ENCODE assay signal across 8 mouse cellular contexts in the genomic region with DNA sequence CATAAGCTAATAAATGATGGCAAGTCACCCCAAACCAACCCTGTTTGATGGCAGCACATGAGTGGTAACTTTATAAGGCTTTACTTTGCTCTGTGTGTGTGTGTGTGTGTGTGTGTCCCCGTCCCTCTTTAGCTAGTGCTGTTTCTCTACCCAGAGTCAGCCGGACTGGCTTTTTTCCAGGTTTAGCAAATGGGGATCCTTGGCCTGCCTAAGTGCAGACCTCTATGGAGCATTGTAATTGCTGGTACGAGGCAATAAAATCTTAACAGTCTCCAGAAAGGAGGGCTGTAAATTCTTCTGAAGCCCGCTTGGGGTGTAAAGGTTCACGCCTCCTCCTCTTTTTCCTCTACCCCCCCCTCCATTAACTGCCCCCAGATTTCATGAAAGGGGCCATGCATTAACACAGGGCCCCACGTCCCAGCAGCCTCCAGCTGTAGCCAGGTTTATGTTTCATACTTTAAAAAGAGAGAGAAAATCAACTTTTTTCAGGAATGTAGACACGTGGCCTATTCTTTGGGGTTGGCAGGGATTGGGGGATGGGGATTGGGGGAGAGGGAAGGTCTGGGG. TPM values are rescaled to one million over a fixed set of nuclear protein-coding genes. Genes with fewer than 3 reads are reported as not detected.
DNase-seq lines count a peak whose midpoint lies in the region; ATAC-seq and TF ChIP-seq lines count a peak whose summit lies in the region.

No protein-coding gene starts in this region.

- H3K36me3 ChIP-seq in embryonic facial prominence, embryonic 14.5 days (ENCODE audit: control insufficient read depth, insufficient read depth, low read length), result no peaks in the 10 kb centered on the region
- no peaks in the 10 kb centered on the region for H3K36me3 ChIP-seq in hindbrain, postnatal 0 days (ENCODE audit: insufficient read depth, low read length)
- no peaks in the 10 kb centered on the region for H3K36me3 ChIP-seq in midbrain, embryonic 15.5 days (replicated peaks)
- no peaks in the 10 kb centered on the region for H3K36me3 ChIP-seq in liver, embryonic 12.5 days

- no peaks in the 10 kb centered on the region for H3K9me3 ChIP-seq in embryonic facial prominence, embryonic 14.5 days (ENCODE audit: control insufficient read depth, low read length)
- H3K9me3 ChIP-seq in hindbrain, postnatal 0 days (ENCODE audit: low read length), result no peaks in the 10 kb centered on the region
- H3K9me3 ChIP-seq in midbrain, embryonic 15.5 days, result no peaks in the 10 kb centered on the region
- no peaks in the 10 kb centered on the region for H3K9me3 ChIP-seq in liver, embryonic 12.5 days (replicated peaks)

- no peak overlapping the region for H3K4me3 ChIP-seq in embryonic facial prominence, embryonic 14.5 days (ENCODE audit: low read depth, low read length)
- H3K4me3 ChIP-seq in hindbrain, postnatal 0 days (ENCODE audit: low read length), result no peak overlapping the region
- H3K4me3 ChIP-seq in midbrain, embryonic 15.5 days, result no peak overlapping the region
- H3K4me3 ChIP-seq in liver, embryonic 12.5 days, result no peak overlapping the region

- no peak overlapping the region for H3K4me2 ChIP-seq in embryonic facial prominence, embryonic 14.5 days (ENCODE audit: low read depth, low read length)
- H3K4me2 ChIP-seq in hindbrain, postnatal 0 days (ENCODE audit: low read depth, low read length), result no peak overlapping the region
- no peak overlapping the region for H3K4me2 ChIP-seq in midbrain, embryonic 15.5 days
- H3K4me2 ChIP-seq in liver, embryonic 12.5 days, result no peak overlapping the region

- H3K27me3 ChIP-seq in embryonic facial prominence, embryonic 14.5 days (replicated peaks; ENCODE audit: control insufficient read depth, insufficient read depth, low read length), result no peaks in the 10 kb centered on the region
- H3K27me3 ChIP-seq in hindbrain, postnatal 0 days (ENCODE audit: insufficient read depth, low read length), result no peaks in the 10 kb centered on the region
- H3K27me3 ChIP-seq in midbrain, embryonic 15.5 days (replicated peaks), result no peaks in the 10 kb centered on the region
- no peaks in the 10 kb centered on the region for H3K27me3 ChIP-seq in liver, embryonic 12.5 days (replicated peaks)

- H3K27ac ChIP-seq in embryonic facial prominence, embryonic 14.5 days (replicated peaks; ENCODE audit: low read depth, low read length), result peak overlapping the region; percentile 53
- H3K27ac ChIP-seq in hindbrain, postnatal 0 days, result peak overlapping the region; percentile 60; the same call in 1 of the 2 replicates
- H3K27ac ChIP-seq in midbrain, embryonic 15.5 days, result no peak overlapping the region
- H3K27ac ChIP-seq in liver, embryonic 12.5 days, result no peak overlapping the region

- TF ChIP-seq CTCF in hindbrain, postnatal 0 days (IDR thresholded peaks at IDR 0.05; ENCODE audit: low read depth), result no peak

- H3K4me1 ChIP-seq in embryonic facial prominence, embryonic 14.5 days (ENCODE audit: control insufficient read depth, insufficient read depth, low read length), result peaks cover 20% of the 10 kb centered on the region
- peaks cover 6% of the 10 kb centered on the region; the same call in 1 of the 2 replicates for H3K4me1 ChIP-seq in hindbrain, postnatal 0 days (ENCODE audit: insufficient read depth, low read length)
- H3K4me1 ChIP-seq in midbrain, embryonic 15.5 days, result peaks cover 2% of the 10 kb centered on the region
- H3K4me1 ChIP-seq in liver, embryonic 12.5 days, result no peaks in the 10 kb centered on the region

- peak; percentile 78 for ATAC-seq in embryonic facial prominence, embryonic 14.5 days (ENCODE audit: low read depth)
- ATAC-seq in hindbrain, postnatal 0 days, result peak; percentile 53
- ATAC-seq in midbrain, embryonic 15.5 days (replicated peaks), result peak; percentile 58; the same call in 1 of the 2 replicates
- no peak for ATAC-seq in liver, embryonic 12.5 days

- WGBS in embryonic facial prominence, embryonic 14.5 days, result 28% methylated on average over 7 of the region's 7 CpGs
- 35% methylated on average over 7 of the region's 7 CpGs for WGBS in hindbrain, postnatal 0 days
- WGBS in midbrain, embryonic 15.5 days, result 58% methylated on average over 7 of the region's 7 CpGs
- WGBS in liver, embryonic 12.5 days (ENCODE audit: insufficient replicate concordance), result 59% methylated on average over 7 of the region's 7 CpGs

- peak; percentile 19 for DNase-seq in embryo, embryonic 10 days (ENCODE audit: low spot score)
- no peak for DNase-seq in embryo, embryonic 9.5 days (ENCODE audit: extremely low spot score)
- DNase-seq in embryonic facial prominence, embryonic 14.5 days (ENCODE audit: low spot score), result peak; percentile 88
- DNase-seq in hindbrain, postnatal 0 days (ENCODE audit: low spot score), result peak; percentile 75
- DNase-seq in T-cell, adult 2 months (ENCODE audit: low spot score), result no peak
- no peak for DNase-seq in gastrocnemius, adult 8-10 months (ENCODE audit: low spot score in 2 of 2)

- H3K9ac ChIP-seq in embryonic facial prominence, embryonic 14.5 days (ENCODE audit: low read depth, low read length), result no peak overlapping the region
- no peak overlapping the region for H3K9ac ChIP-seq in hindbrain, postnatal 0 days (replicated peaks; ENCODE audit: low read length)
- H3K9ac ChIP-seq in midbrain, embryonic 15.5 days, result no peak overlapping the region
- no peak overlapping the region for H3K9ac ChIP-seq in liver, embryonic 12.5 days

RNA-seq across cellular contexts. Expression of gene Nepro, which starts 57.6 kb away (rescaled TPM):
- polyA plus RNA-seq in embryonic facial prominence, embryonic 14.5 days (2014; fragmentation: Nextera tagmentation; extraction: Ambion mirVana), result 7.9 and 8.8 TPM in 2 replicates
- total RNA-seq in hindbrain, postnatal 0 days (2014; rRNA removed), result 3.3 and 3.5 TPM in 2 replicates
- polyA plus RNA-seq in hindbrain, postnatal 0 days (2015; fragmentation: Nextera tagmentation; extraction: Ambion mirVana), result 3.2 TPM in 2 replicates
- polyA plus RNA-seq in midbrain, embryonic 15.5 days (2015; fragmentation: Nextera tagmentation; extraction: Ambion mirVana), result 4.4 and 4.9 TPM in 2 replicates
- 6.5 and 7.3 TPM in 2 replicates for polyA plus RNA-seq in liver, embryonic 12.5 days (2016; fragmentation: Nextera tagmentation; extraction: Ambion mirVana)
- total RNA-seq in gastrocnemius, adult 8-10 months (2022), result 1 to 10 TPM; 2.9 to 5.6 (median 3.3) TPM

Comparison
In these comparisons a context has a peak if more than half of its experiments do, and no peak if none do; other contexts are left out.
1. DNase-seq: peak in embryo, embryonic 10 days (single experiment), embryonic facial prominence, embryonic 14.5 days (single experiment) and hindbrain, postnatal 0 days (single experiment); none in embryo, embryonic 9.5 days (single experiment), T-cell, adult 2 months (single experiment) and gastrocnemius, adult 8-10 months (0 of 2).
2. H3K27ac ChIP-seq: peak in embryonic facial prominence, embryonic 14.5 days (single experiment) and hindbrain, postnatal 0 days (single experiment); none in midbrain, embryonic 15.5 days (single experiment) and liver, embryonic 12.5 days (single experiment).